Mouse (Mus musculus): ENCODE results near the gene Tbcb.

DNA sequence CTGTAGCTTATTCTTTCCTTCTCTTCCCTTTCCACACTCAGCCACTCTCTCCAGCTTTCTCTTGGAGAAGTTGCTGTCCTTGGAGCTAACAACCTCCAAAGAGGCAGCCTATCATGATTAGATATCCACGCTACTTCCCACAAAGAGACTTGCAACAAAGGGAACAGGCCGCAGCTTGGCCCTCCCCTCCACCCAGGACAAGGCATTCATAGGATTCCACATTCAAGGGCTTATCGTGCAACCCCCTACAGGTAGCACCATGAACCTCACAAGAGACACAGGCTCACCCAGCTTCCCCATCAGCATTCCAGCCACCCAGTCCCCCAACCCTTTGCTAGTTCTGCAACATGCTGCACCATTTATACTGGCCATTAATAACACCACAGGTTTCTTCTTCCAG is 34.7 kb upstream of the Tbcb start:
- no peak for TF ChIP-seq EP300 (IDR thresholded peaks at IDR 0.05; ENCODE audit: low read depth)
- no peak for TF ChIP-seq CTCF (IDR thresholded peaks at IDR 0.05; ENCODE audit: low read depth)
